Mouse (Mus musculus) intestine, postnatal 0 days (tissue): ENCODE measurements at regions not wholly inside any gene's neighbourhood (a gene's known extent, or its start where the extent isn't known, plus 50 kb on each side); places are given as distances from the start of the nearest gene placed in this dataset.

Experiments
- ATAC-seq: fragments of 200-750 bp; cut with Nextera tagmentation; 2 replicates; pipeline ENCODE4 v1.8.0; 2017; ENCODE audit warnings: mild to moderate bottlenecking, moderate TSS enrichment, moderate library complexity
- H3K27ac ChIP-seq: fragments of 300-500 bp; sonication (generic); 2 replicates; pipeline ENCODE4 v1.5.1; 2014; ENCODE audit warnings: mild to moderate bottlenecking, low read depth, low read length, moderate library complexity
- H3K27me3 ChIP-seq: fragments of 300-500 bp; sonication (generic); replicated peaks from 2 replicates; pipeline ENCODE4 v1.6.1; 2014; ENCODE audit warnings: low read length, mixed read lengths; ENCODE audit not compliant: control insufficient read depth, insufficient read depth
- H3K36me3 ChIP-seq: fragments of 300-500 bp; sonication (generic); 2 replicates; pipeline ENCODE4 v1.6.1; 2014; ENCODE audit warnings: mild to moderate bottlenecking, moderate library complexity; ENCODE audit not compliant: control insufficient read depth, insufficient read depth
- H3K4me1 ChIP-seq: fragments of 300-500 bp; sonication (generic); replicated peaks from 2 replicates; pipeline ENCODE4 v1.6.1; 2014; ENCODE audit warnings: antibody characterized with exemption, low read length, mixed read lengths; ENCODE audit not compliant: control insufficient read depth, insufficient read depth
- H3K4me2 ChIP-seq: fragments of 300-500 bp; sonication (generic); replicated peaks from 2 replicates; pipeline ENCODE4 v1.6.1; 2014; ENCODE audit warnings: low read depth, mild to moderate bottlenecking, moderate library complexity
- H3K4me3 ChIP-seq: fragments of 300-500 bp; sonication (generic); 2 replicates; pipeline ENCODE4 v1.5.1; 2014; ENCODE audit warnings: low read depth, low read length
- H3K9ac ChIP-seq: fragments of 300-500 bp; sonication (generic); 2 replicates; pipeline ENCODE4 v1.6.1; 2014; ENCODE audit warnings: mild to moderate bottlenecking, low read depth, low read length
- H3K9me3 ChIP-seq: fragments of 300-500 bp; sonication (generic); 2 replicates; pipeline ENCODE4 v1.6.1; 2016; ENCODE audit warnings: mixed run types; ENCODE audit not compliant: control insufficient read depth
- CTCF ChIP-seq: sonication (generic); IDR thresholded peaks from 2 replicates; pipeline ENCODE4 v1.5.1; 2016; ENCODE audit warnings: low read depth, mild to moderate bottlenecking, control low read depth, antibody characterized with exemption, moderate library complexity
- WGBS: fragments of 180-500 bp; shearing (Covaris S2); extraction: QIAGEN DNeasy Blood & Tissue Kit; methylation state at CpG from one replicate; pipeline ENCODE4 v1.1.7; 2014; 5-methylcytosine and 5-hydroxymethylcytosine counted together

DNA sequence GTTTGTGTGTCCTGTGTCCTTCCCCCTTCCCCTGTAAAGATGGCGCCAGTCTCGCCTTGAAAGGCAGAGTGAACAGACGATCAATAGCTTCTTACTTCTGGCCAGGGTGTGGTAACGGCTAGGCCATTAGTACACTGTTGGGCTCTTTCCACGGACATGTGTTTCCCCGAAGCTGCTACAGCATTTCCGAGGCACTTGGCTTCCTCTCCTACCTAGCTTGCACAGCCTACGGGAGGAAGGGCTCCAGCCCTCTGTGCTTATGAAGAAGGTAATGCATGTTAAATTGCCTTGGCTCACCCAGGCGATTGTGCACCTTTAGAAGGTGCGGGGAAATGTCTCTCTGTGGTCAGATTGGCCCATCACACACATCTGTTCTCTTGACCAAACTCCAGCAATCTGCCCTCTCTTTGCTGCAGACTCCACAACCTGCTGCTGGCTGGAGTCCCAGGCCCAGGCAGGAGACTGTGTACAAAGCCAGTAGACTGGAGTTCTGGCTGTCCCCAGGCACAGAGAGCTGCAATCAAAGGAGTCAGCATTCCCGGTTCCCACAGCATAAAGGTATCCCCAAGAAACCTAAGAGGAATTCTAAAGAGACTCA is 208.7 kb downstream of the Snx10 start:
- H3K36me3 ChIP-seq: no peaks in the 10 kb centered on the region
- H3K27ac ChIP-seq: no peak overlapping the region
- no peaks in the 10 kb centered on the region for H3K9me3 ChIP-seq
- no peak for ATAC-seq
- no peak overlapping the region for H3K9ac ChIP-seq
- H3K4me1 ChIP-seq: no peaks in the 10 kb centered on the region
- no peak overlapping the region for H3K4me3 ChIP-seq
- TF ChIP-seq CTCF: no peak
- 72% methylated on average over 11 of the region's 11 CpGs for WGBS
- no peak overlapping the region for H3K4me2 ChIP-seq
- no peaks in the 10 kb centered on the region for H3K27me3 ChIP-seq

DNA sequence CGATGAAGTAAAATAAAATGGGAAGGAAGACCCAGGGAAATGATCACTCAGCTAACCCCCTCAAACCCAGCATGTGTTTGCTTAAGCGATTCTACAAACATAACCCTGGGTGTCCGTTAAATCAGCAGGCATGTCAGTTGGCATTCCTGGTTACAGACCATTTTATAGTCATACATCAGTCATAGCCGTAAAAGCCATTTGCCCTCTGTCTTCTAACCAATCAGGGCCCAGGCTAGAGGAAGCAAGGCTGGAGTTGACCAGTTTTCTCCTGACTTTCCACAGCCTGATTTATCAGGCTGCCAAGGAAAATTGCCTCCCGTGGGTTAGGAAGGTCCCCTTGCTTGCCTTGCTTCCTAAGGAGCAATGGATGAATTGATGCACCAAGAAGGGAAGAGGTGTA is 212.3 kb downstream of the Snx10 start:
- no peak overlapping the region for H3K9ac ChIP-seq
- H3K27ac ChIP-seq: no peak overlapping the region
- no peak overlapping the region for H3K4me3 ChIP-seq
- H3K36me3 ChIP-seq: no peaks in the 10 kb centered on the region
- 57% methylated on average over 5 of the region's 5 CpGs for WGBS
- H3K4me1 ChIP-seq: no peaks in the 10 kb centered on the region
- no peak for TF ChIP-seq CTCF
- H3K27me3 ChIP-seq: no peaks in the 10 kb centered on the region
- H3K9me3 ChIP-seq: no peaks in the 10 kb centered on the region
- no peak for ATAC-seq
- no peak overlapping the region for H3K4me2 ChIP-seq

DNA sequence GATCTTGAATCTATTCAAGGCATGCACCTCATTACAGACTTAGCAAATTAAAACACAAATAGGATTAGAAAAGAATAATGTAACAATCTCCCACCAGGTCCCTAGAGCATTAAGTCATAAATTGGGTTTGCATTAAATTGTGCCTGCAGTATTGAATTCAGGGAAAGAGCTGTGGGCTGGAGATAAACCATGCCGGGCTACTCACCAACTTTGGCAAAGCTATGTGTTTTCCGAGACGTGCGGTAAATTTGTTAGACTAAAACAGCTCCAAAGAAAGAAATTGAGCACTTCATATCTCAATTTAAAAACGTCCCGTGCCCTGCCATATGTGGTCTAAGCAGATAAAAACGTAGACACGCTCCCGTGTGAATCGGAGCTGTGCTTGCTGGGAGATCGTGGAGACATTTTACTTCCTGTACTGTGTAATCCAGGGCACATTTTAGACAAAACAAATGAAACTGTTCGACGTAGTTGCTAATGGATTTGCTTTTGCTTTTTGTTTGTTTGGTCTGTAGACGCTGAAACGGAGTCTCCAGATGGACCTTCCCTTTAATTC is 219.5 kb downstream of the Snx10 start:
- Histone ChIP-seq H3K4me2 (no peak overlapping the region), H3K9ac (no peak overlapping the region), H3K4me3 (no peak overlapping the region), H3K27ac (no peak overlapping the region), H3K4me1 (no peaks in the 10 kb centered on the region), H3K36me3 (no peaks in the 10 kb centered on the region), H3K27me3 (no peaks in the 10 kb centered on the region), H3K9me3 (no peaks in the 10 kb centered on the region)
- no peak for TF ChIP-seq CTCF
- no peak for ATAC-seq
- 57% methylated on average over 15 of the region's 15 CpGs for WGBS

DNA sequence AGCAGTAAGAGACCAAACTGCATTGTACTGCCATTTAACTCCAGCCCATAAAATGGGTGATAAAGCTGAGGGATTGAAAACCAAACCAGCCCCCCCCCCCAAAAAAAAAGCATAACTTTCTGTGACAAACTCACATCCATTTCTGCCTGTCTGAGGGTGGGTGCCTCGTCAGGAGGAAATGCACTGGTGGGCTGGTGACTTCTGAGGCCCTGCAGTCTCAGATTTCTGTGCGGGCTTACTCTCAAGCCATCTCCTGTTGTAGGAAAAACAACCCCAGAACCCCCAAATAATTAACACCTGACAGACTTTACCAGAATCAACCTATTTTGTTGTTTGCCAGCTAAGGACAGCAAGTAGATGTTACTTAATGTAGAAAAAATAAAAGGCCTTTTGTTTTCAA is 220.9 kb downstream of the Snx10 start:
- Histone ChIP-seq H3K36me3 (no peaks in the 10 kb centered on the region), H3K27me3 (no peaks in the 10 kb centered on the region), H3K4me3 (no peak overlapping the region), H3K4me1 (no peaks in the 10 kb centered on the region), H3K9ac (no peak overlapping the region), H3K9me3 (no peaks in the 10 kb centered on the region), H3K27ac (no peak overlapping the region), H3K4me2 (no peak overlapping the region)
- ATAC-seq: no peak
- WGBS: 83% methylated on average over 2 of the region's 2 CpGs
- TF ChIP-seq CTCF: no peak

DNA sequence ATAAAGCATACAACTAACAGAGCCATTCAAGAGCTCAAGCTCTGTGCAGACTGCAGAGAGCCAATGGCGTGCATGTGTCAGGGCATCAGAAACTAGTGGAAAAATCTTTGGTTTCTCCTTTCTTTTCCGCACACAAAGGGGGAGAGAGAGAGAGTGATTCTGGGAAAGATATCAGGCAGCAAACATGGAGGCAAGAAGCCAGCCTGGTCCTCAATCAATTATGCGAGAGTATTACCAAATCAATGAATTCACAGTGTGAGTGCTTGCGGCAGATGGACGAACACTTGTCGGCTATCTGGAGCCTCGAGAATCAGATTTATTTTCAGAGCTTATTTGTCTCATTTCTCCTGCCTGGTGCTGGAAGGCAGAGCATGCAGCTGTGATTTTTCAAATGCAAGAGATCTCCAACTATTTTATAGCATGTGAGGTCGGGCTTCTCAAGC is 230.6 kb downstream of the Snx10 start:
- H3K9ac ChIP-seq: no peak overlapping the region
- 70% methylated on average over 8 of the region's 8 CpGs for WGBS
- no peak for ATAC-seq
- H3K36me3 ChIP-seq: no peaks in the 10 kb centered on the region
- H3K4me1 ChIP-seq: no peaks in the 10 kb centered on the region
- H3K27ac ChIP-seq: no peak overlapping the region
- no peaks in the 10 kb centered on the region for H3K27me3 ChIP-seq
- H3K4me2 ChIP-seq: no peak overlapping the region
- H3K4me3 ChIP-seq: no peak overlapping the region
- TF ChIP-seq CTCF: no peak
- no peaks in the 10 kb centered on the region for H3K9me3 ChIP-seq

DNA sequence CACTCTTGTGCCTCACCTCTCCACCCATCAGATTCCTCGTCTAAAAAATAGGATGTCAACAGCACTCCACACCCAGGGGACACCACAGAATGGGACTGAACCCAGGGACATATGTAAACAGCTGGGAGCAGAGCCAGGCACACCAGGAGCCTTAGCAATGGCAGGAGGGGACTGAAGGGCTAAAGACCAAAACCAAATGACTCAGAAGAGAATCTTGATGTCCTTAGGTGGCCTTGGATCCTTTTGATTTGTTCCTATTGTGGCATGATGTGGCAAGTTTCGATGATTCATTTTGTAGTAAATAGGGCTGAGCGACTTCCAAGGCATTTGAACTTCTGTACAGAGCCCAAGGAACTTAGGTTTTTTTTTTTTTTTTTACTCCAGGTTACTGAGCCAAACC is 233.4 kb downstream of the Snx10 start:
- Histone ChIP-seq H3K9me3 (no peaks in the 10 kb centered on the region), H3K36me3 (no peaks in the 10 kb centered on the region), H3K4me3 (no peak overlapping the region), H3K9ac (no peak overlapping the region), H3K4me2 (no peak overlapping the region), H3K27ac (no peak overlapping the region), H3K27me3 (no peaks in the 10 kb centered on the region), H3K4me1 (no peaks in the 10 kb centered on the region)
- TF ChIP-seq CTCF: no peak
- WGBS: 82% methylated on average over 3 of the region's 3 CpGs
- ATAC-seq: no peak

DNA sequence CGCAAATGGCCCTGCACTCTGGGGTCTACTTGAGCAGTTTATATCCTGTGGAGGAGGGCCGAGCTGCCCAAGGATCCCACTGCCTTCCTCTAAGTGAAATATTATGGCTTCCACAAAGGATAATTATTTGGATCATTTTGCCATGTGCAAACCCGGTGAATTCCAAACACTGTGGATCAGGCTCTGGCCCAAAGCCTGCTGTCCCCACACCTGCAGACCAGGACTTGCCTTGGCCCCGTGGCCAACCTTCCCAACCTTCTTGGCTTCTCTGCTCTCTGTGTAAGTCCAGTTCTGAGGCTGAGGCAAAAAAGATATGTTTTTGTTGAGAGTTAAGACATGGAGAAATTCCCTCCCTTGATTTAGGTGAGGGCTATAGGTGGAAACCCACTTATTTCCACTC is 234.0 kb downstream of the Snx10 start:
- no peak for TF ChIP-seq CTCF
- Histone ChIP-seq H3K9ac (no peak overlapping the region), H3K4me3 (no peak overlapping the region), H3K27me3 (no peaks in the 10 kb centered on the region), H3K4me2 (no peak overlapping the region), H3K27ac (no peak overlapping the region), H3K9me3 (no peaks in the 10 kb centered on the region), H3K36me3 (no peaks in the 10 kb centered on the region), H3K4me1 (no peaks in the 10 kb centered on the region)
- ATAC-seq: no peak
- WGBS: 75% methylated on average over 4 of the region's 4 CpGs
